Mouse (Mus musculus): ENCODE data around the gene Tctn3.

DNA sequence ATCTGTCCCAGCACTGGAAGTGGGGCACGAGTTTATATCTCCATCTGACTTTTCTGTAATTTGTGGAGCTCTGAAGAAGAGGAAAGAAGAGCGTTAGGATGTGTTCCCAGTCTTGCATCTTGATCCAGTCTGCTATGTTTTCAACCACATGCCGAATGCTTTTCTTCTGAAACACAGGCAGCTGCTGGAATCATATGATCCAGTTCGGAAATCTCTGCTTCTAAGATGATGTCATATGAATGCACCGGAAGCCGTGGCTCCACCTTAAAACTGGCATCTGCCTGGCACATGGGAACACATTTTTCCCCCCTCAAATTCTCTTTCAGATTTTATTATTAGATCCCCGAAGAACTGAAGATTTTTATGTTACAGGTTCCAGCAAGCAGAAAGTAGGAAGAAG lies 2.8 kb upstream of the Tctn3 start:
- TF ChIP-seq POLR2A (IDR thresholded peaks at IDR 0.05; ENCODE audit: control insufficient read depth, low read depth, low read length): no peak
- TF ChIP-seq CTCF (IDR thresholded peaks at IDR 0.05; ENCODE audit: control insufficient read depth, insufficient read depth, insufficient replicate concordance, low read depth, low read length): no peak

Data from testis, adult 2 months (tissue).